8 mouse cellular contexts compared by ENCODE assay signal in the genomic region with DNA sequence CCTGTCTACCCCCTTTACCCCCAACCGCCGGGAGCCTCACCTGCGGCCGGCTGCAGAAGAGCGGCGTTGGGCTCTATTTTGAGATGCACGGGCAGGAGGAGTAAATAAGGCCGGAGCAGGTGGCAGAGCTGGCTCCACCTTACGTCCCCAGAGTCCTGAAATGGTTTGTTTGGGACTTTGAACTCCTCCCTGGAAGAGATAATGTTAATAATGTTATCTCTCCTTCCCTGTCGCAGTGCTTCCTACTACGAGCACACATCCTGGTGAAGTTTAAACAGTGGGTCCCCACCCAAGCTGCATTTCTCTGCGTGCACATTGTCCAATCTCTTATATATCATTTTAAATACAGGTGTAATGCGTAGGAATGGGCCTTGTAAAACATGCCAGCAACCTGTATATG. TPM values are rescaled to one million over a fixed set of nuclear protein-coding genes. Genes with fewer than 3 reads are reported as not detected.
DNase-seq lines count a peak whose midpoint lies in the region; ATAC-seq and TF ChIP-seq lines count a peak whose summit lies in the region.

No protein-coding gene starts in this region.

- H3K9ac ChIP-seq in lung, postnatal 0 days (replicated peaks; ENCODE audit: low read depth) = peak overlapping the region; percentile 46; the same call in 1 of the 2 replicates
- peak overlapping the region; percentile 72 for H3K9ac ChIP-seq in forebrain, embryonic 13.5 days
- H3K9ac ChIP-seq in limb, embryonic 13.5 days = peak overlapping the region; percentile 73

- H3K27me3 ChIP-seq in lung, postnatal 0 days (replicated peaks; ENCODE audit: insufficient read depth, low read length) = no peaks in the 10 kb centered on the region
- no peaks in the 10 kb centered on the region for H3K27me3 ChIP-seq in forebrain, embryonic 13.5 days
- H3K27me3 ChIP-seq in limb, embryonic 13.5 days = 0 out of 2 replicates have a peak, but pooled peaks cover 16% of the 10 kb centered on the region

- TF ChIP-seq CTCF in lung, postnatal 0 days (IDR thresholded peaks at IDR 0.05) = no peak
- TF ChIP-seq CTCF in olfactory bulb, adult 2 months (IDR thresholded peaks at IDR 0.05; ENCODE audit: insufficient read depth, low read depth, low read length) = no peak

- peak; percentile 44 for DNase-seq in lung, postnatal 0 days (ENCODE audit: low spot score)
- no peak for DNase-seq in lung, postnatal 25 days (ENCODE audit: low spot score)
- no peak for DNase-seq in cerebellum, postnatal 4 days (ENCODE audit: low spot score in 2 of 2)
- no peak for DNase-seq in frontal cortex, postnatal 36 days (ENCODE audit: low spot score in 2 of 2)

- WGBS in lung, postnatal 0 days = 9% methylated on average over 13 of the region's 13 CpGs
- 15% methylated on average over 13 of the region's 13 CpGs for WGBS in forebrain, embryonic 13.5 days
- WGBS in limb, embryonic 13.5 days = 11% methylated on average over 13 of the region's 13 CpGs
- 27% methylated on average over 13 of the region's 13 CpGs for WGBS in olfactory bulb, adult 2 months

- no peaks in the 10 kb centered on the region for H3K36me3 ChIP-seq in lung, postnatal 0 days (ENCODE audit: insufficient read depth, low read length)
- H3K36me3 ChIP-seq in forebrain, embryonic 13.5 days (ENCODE audit: poor library complexity, severe bottlenecking) = no peaks in the 10 kb centered on the region
- no peaks in the 10 kb centered on the region for H3K36me3 ChIP-seq in limb, embryonic 13.5 days

- TF ChIP-seq EP300 in lung, postnatal 0 days (IDR thresholded peaks at IDR 0.05) = peak; percentile 50; the same call in 1 of the 2 replicates

- no peak for TF ChIP-seq POLR2A in olfactory bulb, adult 2 months (IDR thresholded peaks at IDR 0.05; ENCODE audit: insufficient read depth, low read depth, low read length)

- H3K4me2 ChIP-seq in lung, postnatal 0 days (replicated peaks; ENCODE audit: low read depth, low read length) = peak overlapping the region; percentile 91
- peak overlapping the region; percentile 80 for H3K4me2 ChIP-seq in forebrain, embryonic 13.5 days
- H3K4me2 ChIP-seq in limb, embryonic 13.5 days (replicated peaks) = peak overlapping the region; percentile 94

- peaks cover 5% of the 10 kb centered on the region; the same call in 1 of the 2 replicates for H3K4me1 ChIP-seq in lung, postnatal 0 days (ENCODE audit: insufficient read depth, low read depth, low read length)
- H3K4me1 ChIP-seq in forebrain, embryonic 13.5 days = peaks cover 38% of the 10 kb centered on the region
- H3K4me1 ChIP-seq in limb, embryonic 13.5 days = peaks cover 39% of the 10 kb centered on the region
- H3K4me1 ChIP-seq in olfactory bulb, adult 2 months (ENCODE audit: control insufficient read depth, insufficient read depth, low read length) = peaks cover 6% of the 10 kb centered on the region

- peak overlapping the region; percentile 75 for H3K27ac ChIP-seq in lung, postnatal 0 days (ENCODE audit: low read length)
- no peak overlapping the region for H3K27ac ChIP-seq in forebrain, embryonic 13.5 days
- H3K27ac ChIP-seq in limb, embryonic 13.5 days = no peak overlapping the region
- no peak overlapping the region for H3K27ac ChIP-seq in olfactory bulb, adult 2 months (ENCODE audit: insufficient read depth, low read depth, low read length)

- ATAC-seq in lung, postnatal 0 days = no peak; the same call in 1 of the 2 replicates
- no peak for ATAC-seq in forebrain, embryonic 13.5 days
- ATAC-seq in limb, embryonic 13.5 days (ENCODE audit: low FRiP score, low read depth) = no peak
- ATAC-seq in granulocyte monocyte progenitor cell, adult 5-6 weeks (replicated peaks; ENCODE audit: poor library complexity, severe bottlenecking) = no peak

- H3K4me3 ChIP-seq in lung, postnatal 0 days (ENCODE audit: low read depth, low read length) = peak overlapping the region; percentile 81
- H3K4me3 ChIP-seq in forebrain, embryonic 13.5 days = peak overlapping the region; percentile 78
- peak overlapping the region; percentile 65 for H3K4me3 ChIP-seq in limb, embryonic 13.5 days
- H3K4me3 ChIP-seq in olfactory bulb, adult 2 months (ENCODE audit: insufficient read depth, low read depth, low read length) = peak overlapping the region; percentile 80

- no peaks in the 10 kb centered on the region for H3K9me3 ChIP-seq in lung, postnatal 0 days (ENCODE audit: low read length)
- H3K9me3 ChIP-seq in forebrain, embryonic 13.5 days (replicated peaks) = no peaks in the 10 kb centered on the region
- H3K9me3 ChIP-seq in limb, embryonic 13.5 days = 0 out of 2 replicates have a peak, but pooled peaks cover 3% of the 10 kb centered on the region

RNA-seq across cellular contexts. Expression of a gene that starts 0.8 kb away (rescaled TPM):
- polyA plus RNA-seq in lung, postnatal 0 days (2015; fragmentation: Nextera tagmentation; extraction: Ambion mirVana) = 9.4 and 11.1 TPM in 2 replicates
- 26.7 and 27.2 TPM in 2 replicates for polyA plus RNA-seq in forebrain, embryonic 13.5 days (2015; fragmentation: Nextera tagmentation; extraction: Ambion mirVana)
- polyA plus RNA-seq in limb, embryonic 13.5 days (2015; fragmentation: Nextera tagmentation; extraction: Ambion mirVana) = 12.9 and 17.2 TPM in 2 replicates
- 47.6 TPM in 1 of 2 replicates, not detected in the other for polyA plus RNA-seq in olfactory bulb, adult 2 months (2012; ENCODE audit: insufficient read depth, insufficient read length, low replicate concordance, missing spikeins)
- total RNA-seq in granulocyte monocyte progenitor cell, adult 5-6 weeks (2014; fragmentation: Nextera tagmentation) = 1.0 and 1.4 TPM in 2 replicates
- total RNA-seq in granulocyte monocyte progenitor cell, adult 5-6 weeks (2017) = 1.9 and 2.4 TPM in 2 replicates
